Mouse (Mus musculus) brain, embryonic 14.5 days (tissue): ENCODE measurements at regions not wholly inside any gene's neighbourhood (a gene's known extent, or its start where the extent isn't known, plus 50 kb on each side); places are given as distances from the start of the nearest gene placed in this dataset.

Experiments used
- CTCF ChIP-seq: fragments of 200-500 bp; IDR thresholded peaks from 2 replicates; pipeline ENCODE4 v1.5.1; 2012; ENCODE audit warnings: inconsistent platforms, mild to moderate bottlenecking, moderate library complexity, borderline replicate concordance; ENCODE audit not compliant: insufficient read depth, insufficient read length; ENCODE audit errors: extremely low read depth
- POLR2A ChIP-seq: fragments of 200-500 bp; IDR thresholded peaks from 2 replicates; pipeline ENCODE4 v1.6.1; 2012; ENCODE audit warnings: mild to moderate bottlenecking, inconsistent platforms, borderline replicate concordance; ENCODE audit not compliant: poor library complexity, insufficient read depth, insufficient read length, severe bottlenecking; ENCODE audit errors: extremely low read depth

DNA sequence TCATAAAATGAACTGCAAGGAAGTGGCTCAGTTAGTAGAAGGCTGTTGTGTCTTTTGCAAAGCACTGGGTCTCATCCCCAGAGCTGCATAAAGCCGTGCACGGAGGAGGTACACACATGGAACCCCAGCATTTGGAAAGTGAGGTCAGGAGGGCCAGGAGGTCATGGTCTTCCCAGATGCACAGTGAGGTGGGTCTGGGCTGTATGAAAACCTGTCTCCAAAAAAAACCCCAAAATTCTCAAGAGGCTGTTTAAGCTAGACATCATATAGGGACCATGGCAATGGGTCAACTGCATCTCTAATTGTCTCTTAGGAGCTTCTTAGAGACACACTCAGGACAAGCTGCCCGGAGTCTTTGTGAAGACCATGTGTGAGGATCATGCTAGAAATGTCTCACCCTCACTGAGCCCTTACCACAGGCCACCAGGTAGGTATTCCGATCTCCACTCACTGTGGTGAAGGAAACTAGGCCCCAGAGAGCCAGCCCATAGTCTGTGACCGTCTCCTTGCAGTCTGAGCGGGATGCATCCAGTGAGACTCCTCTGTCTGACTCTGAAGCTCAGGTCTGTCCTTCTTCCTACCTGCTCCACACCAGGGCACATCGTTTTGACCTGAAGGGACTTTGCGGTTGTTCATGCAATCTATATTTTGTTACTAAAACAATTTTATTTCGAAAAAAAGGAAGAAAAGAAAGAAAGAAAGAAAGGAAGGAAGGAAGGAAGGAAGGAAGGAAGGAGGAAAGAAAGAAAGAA is 60.6 kb upstream of the Cpsf6 start:
- TF ChIP-seq CTCF (no peak), POLR2A (no peak)
